Mouse (Mus musculus): ENCODE measurements around the gene Prl7a2. TPM values are rescaled to one million over a fixed set of nuclear protein-coding genes. Genes with fewer than 3 reads are reported as not detected.

Prl7a2 gene
- not detected in 2 replicates for polyA plus RNA-seq (2015; fragmentation: Nextera tagmentation; extraction: Ambion mirVana)

DNA sequence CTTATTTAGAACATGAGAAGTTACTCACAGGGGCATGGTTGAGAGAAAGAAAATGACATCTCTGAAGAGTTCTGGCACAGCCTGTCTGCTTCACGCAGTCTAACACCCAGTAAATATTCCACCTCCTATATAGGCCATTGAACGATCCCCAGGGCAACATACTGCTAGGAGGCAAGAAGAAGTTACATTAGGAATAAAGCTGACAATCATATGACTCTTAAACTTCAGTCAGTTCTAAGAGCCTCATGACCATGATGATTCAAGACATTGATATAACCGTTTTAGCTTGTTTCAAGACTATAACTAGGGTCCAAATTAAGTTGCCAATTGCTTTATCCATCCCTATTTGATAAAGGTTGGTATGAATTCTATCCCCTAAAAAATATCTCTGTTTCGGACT is at the start of gene Prl7a2:
TSS of gene Prl7a2 (minus strand) at position 101 of the 400 bp plus-strand sequence.
- no peak within 1 kb of the TSS for H3K27ac ChIP-seq (replicated peaks)
- no peak within 1 kb of the TSS for H3K4me3 ChIP-seq
- no peak within 1 kb of the TSS for H3K9ac ChIP-seq
- no peak within 1 kb of the TSS for H3K4me2 ChIP-seq
- no peaks in the 10 kb centered on the region for H3K36me3 ChIP-seq
- H3K9me3 ChIP-seq = no peaks in the 10 kb centered on the region
- 90% methylated on average over 4 of the region's 4 CpGs for WGBS
- H3K4me1 ChIP-seq (replicated peaks) = no peaks in the 10 kb centered on the region
- ATAC-seq (ENCODE audit: low FRiP score, low read depth) = no peak
- no peaks in the 10 kb centered on the region for H3K27me3 ChIP-seq

DNA sequence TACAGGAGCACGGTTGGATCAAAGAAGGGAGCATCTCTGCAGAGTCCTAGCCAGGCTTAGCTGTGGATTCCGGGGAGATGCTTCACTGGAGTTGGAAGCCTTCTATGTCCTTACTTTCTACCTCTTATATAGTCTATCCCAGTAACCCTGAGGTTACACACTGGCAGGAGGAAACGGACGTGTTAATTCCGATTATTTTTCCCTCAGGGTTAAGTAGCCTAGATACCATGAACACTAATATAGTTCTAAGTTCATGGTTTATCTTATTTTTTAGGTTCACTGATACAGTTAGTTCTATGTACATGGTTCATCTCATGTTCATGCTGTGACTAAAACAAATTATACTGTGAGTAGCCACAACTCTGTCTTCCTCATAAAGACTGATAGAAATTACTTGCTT is 48.8 kb upstream of the Prl7a2 start, which contains the start of gene Prl7d1:
TSS of gene Prl7d1 (minus strand) at position 101 of the 400 bp plus-strand sequence.
- H3K36me3 ChIP-seq = no peaks in the 10 kb centered on the region
- no peak for ATAC-seq (ENCODE audit: low FRiP score, low read depth)
- no peak within 1 kb of the TSS for H3K27ac ChIP-seq (replicated peaks)
- no peaks in the 10 kb centered on the region for H3K4me1 ChIP-seq (replicated peaks)
- WGBS = 90% methylated on average over 5 of the region's 5 CpGs
- no peaks in the 10 kb centered on the region for H3K27me3 ChIP-seq
- H3K9me3 ChIP-seq = no peaks in the 10 kb centered on the region
- no peak within 1 kb of the TSS for H3K4me3 ChIP-seq
- no peak within 1 kb of the TSS for H3K9ac ChIP-seq
- no peak within 1 kb of the TSS for H3K4me2 ChIP-seq

- no peaks in the 10 kb centered on the region for H3K27me3 ChIP-seq
- no peak overlapping the region for H3K27ac ChIP-seq (replicated peaks)
- no peak overlapping the region for H3K9ac ChIP-seq
- H3K9me3 ChIP-seq = no peaks in the 10 kb centered on the region
- no peak overlapping the region for H3K4me2 ChIP-seq
- ATAC-seq (ENCODE audit: low FRiP score, low read depth) = no peak
- WGBS = 76% methylated on average over 2 of the region's 2 CpGs
- no peaks in the 10 kb centered on the region for H3K36me3 ChIP-seq
- no peaks in the 10 kb centered on the region for H3K4me1 ChIP-seq (replicated peaks)
- no peak overlapping the region for H3K4me3 ChIP-seq
Observed at GRCm38 (mm10) chr13:27706521-27706920, 38.7 kb upstream of the Prl7a2 start.

DNA sequence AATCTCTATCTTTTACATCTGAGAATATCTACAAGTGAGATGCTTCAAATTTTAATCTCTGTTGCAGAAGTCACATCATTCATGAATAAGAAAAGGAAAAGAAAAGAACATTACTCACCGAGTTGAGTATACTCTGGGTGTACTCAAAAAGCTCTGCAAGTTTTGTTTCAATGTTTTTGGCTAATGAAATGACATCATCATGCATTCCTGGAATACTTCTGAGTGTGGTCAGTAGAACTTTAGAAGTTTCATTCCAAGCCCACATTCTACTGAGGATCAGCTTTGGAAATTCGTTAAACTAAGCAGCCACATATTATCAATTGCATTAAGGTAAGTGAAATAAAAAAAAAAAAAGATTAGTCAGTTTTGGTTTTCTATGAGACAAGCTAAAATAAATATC is 7.1 kb downstream of the Prl7a2 start:
- no peak for ATAC-seq (ENCODE audit: low FRiP score, low read depth)
- 93% methylated on average over 2 of the region's 2 CpGs for WGBS
- H3K4me1 ChIP-seq (replicated peaks) = no peaks in the 10 kb centered on the region

DNA sequence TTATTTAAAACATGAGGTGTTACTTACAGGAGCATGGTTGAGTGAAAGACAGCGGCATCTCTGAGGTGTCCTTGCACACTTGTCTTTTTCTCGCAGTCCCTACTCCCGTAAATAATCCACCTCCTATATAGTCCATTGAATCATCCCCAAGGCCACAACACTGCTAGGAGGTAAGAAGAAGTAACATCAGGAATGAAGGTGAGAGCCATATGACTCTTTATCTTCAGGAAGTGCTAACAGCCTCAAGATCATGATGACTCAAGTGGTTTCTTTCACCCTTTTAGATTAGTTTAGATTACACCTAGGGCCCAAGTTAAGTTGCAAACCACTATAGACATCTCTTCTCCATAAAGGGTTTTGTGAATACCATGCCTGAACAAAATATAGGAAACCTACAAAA is 25.4 kb downstream of the Prl7a2 start, which contains the start of gene Prl7a1:
TSS of gene Prl7a1 (minus strand) at position 101 of the 400 bp plus-strand sequence.
- Histone ChIP-seq H3K36me3 (no peaks in the 10 kb centered on the region), H3K27me3 (no peaks in the 10 kb centered on the region), H3K9me3 (no peaks in the 10 kb centered on the region), H3K27ac (replicated peaks) (no peak within 1 kb of the TSS), H3K4me3 (no peak within 1 kb of the TSS), H3K9ac (no peak within 1 kb of the TSS), H3K4me2 (no peak within 1 kb of the TSS), H3K4me1 (replicated peaks) (no peaks in the 10 kb centered on the region)
- ATAC-seq (ENCODE audit: low FRiP score, low read depth) = no peak
- WGBS = 98% methylated on average over 3 of the region's 3 CpGs

More for the DNA sequence above, 7.1 kb downstream of the Prl7a2 start:
- no peak overlapping the region for H3K27ac ChIP-seq (replicated peaks)
- no peaks in the 10 kb centered on the region for H3K9me3 ChIP-seq
- H3K36me3 ChIP-seq = no peaks in the 10 kb centered on the region
- H3K4me3 ChIP-seq = no peak overlapping the region
- H3K9ac ChIP-seq = no peak overlapping the region
- no peak overlapping the region for H3K4me2 ChIP-seq
- H3K27me3 ChIP-seq = no peaks in the 10 kb centered on the region

DNA sequence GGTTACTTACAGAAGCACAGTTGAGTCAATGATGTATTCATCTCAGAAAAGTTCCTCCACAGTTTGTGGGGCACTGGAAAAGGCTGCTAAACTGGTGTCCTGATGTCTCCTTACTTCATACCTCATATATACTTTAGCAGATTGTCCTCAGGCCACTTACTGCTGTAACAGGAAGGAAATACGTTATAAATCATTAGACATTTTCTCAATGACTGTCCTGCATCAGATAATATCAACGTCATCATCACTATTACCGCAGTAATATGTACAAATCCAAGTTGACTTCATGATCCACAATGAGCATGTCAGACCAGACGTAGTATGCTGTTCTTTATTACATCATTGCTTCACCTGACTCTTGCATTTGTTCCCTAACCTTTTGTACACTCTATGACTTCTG is 57.4 kb downstream of the Prl7a2 start, which contains the start of gene Prl7b1:
TSS of gene Prl7b1 (minus strand) at position 101 of the 400 bp plus-strand sequence.
- no peaks in the 10 kb centered on the region for H3K36me3 ChIP-seq
- no peaks in the 10 kb centered on the region for H3K9me3 ChIP-seq
- WGBS = 81% methylated on average over 4 of the region's 4 CpGs
- no peak within 1 kb of the TSS for H3K9ac ChIP-seq
- no peak for ATAC-seq (ENCODE audit: low FRiP score, low read depth)
- H3K27ac ChIP-seq (replicated peaks) = no peak within 1 kb of the TSS
- H3K4me3 ChIP-seq = no peak within 1 kb of the TSS
- H3K4me1 ChIP-seq (replicated peaks) = no peaks in the 10 kb centered on the region
- no peak within 1 kb of the TSS for H3K4me2 ChIP-seq
- H3K27me3 ChIP-seq = no peaks in the 10 kb centered on the region

Other genes starting within 250 kb of the Prl7a2 start
- gene Prl8a6, start 229.3 kb downstream of the Prl7a2 start, polyA plus RNA-seq (2015; fragmentation: Nextera tagmentation; extraction: Ambion mirVana) = not detected in 2 replicates
- not detected in 2 replicates for gene Prl8a8, start 154.8 kb downstream of the Prl7a2 start, polyA plus RNA-seq (2015; fragmentation: Nextera tagmentation; extraction: Ambion mirVana)
- gene Prl8a9, start 103.4 kb downstream of the Prl7a2 start, polyA plus RNA-seq (2015; fragmentation: Nextera tagmentation; extraction: Ambion mirVana) = not detected in 2 replicates
- not detected in 2 replicates for gene Prl8a1, start 85.9 kb downstream of the Prl7a2 start, polyA plus RNA-seq (2015; fragmentation: Nextera tagmentation; extraction: Ambion mirVana)
- not detected in 2 replicates for gene Prl7b1, start 57.5 kb downstream of the Prl7a2 start, polyA plus RNA-seq (2015; fragmentation: Nextera tagmentation; extraction: Ambion mirVana)
- not detected in 2 replicates for gene Prl7a1, start 25.5 kb downstream of the Prl7a2 start, polyA plus RNA-seq (2015; fragmentation: Nextera tagmentation; extraction: Ambion mirVana)
- gene Prl7d1, start 48.7 kb upstream of the Prl7a2 start, polyA plus RNA-seq (2015; fragmentation: Nextera tagmentation; extraction: Ambion mirVana) = not detected in 2 replicates
- gene Prl7c1, start 112.8 kb upstream of the Prl7a2 start, polyA plus RNA-seq (2015; fragmentation: Nextera tagmentation; extraction: Ambion mirVana) = not detected in 2 replicates
- gene Prl2a1, start 133.6 kb upstream of the Prl7a2 start, polyA plus RNA-seq (2015; fragmentation: Nextera tagmentation; extraction: Ambion mirVana) = not detected in 2 replicates
- not detected in 2 replicates for gene Prl2c1, start 181.3 kb upstream of the Prl7a2 start, polyA plus RNA-seq (2015; fragmentation: Nextera tagmentation; extraction: Ambion mirVana)

Data from hindbrain, embryonic 15.5 days (tissue).